In genomic region chr16:44962777-44963176, GRCm38 (mm10) we compare ENCODE assay signal across 11 mouse cellular contexts. TPM values are rescaled to one million over a fixed set of nuclear protein-coding genes. Genes with fewer than 3 reads are reported as not detected.
DNase-seq lines count a peak whose midpoint lies in the region; ATAC-seq and TF ChIP-seq lines count a peak whose summit lies in the region.
"Had no signal": no experiment of that assay in that cellular context is flagged by ENCODE, and none has a peak within 500 bp of the region (broad histone marks: within the 10 kb centered on the region; RNA-seq: fewer than 3 reads in every experiment).

No protein-coding gene starts in this region.

- peak overlapping the region; percentile 27; the same call in 1 of the 2 replicates for H3K27ac ChIP-seq in MEL (ENCODE audit: control insufficient read depth, low read depth, low read length)
- no peak overlapping the region for H3K27ac ChIP-seq in heart, embryonic 16.5 days (ENCODE audit: low read length)
- no peak overlapping the region for H3K27ac ChIP-seq in midbrain, embryonic 10.5 days (replicated peaks)
- H3K27ac ChIP-seq: hindbrain, embryonic 14.5 days had no signal

- H3K9ac ChIP-seq in MEL (ENCODE audit: control insufficient read depth, low read depth, low read length, poor library complexity, severe bottlenecking), result no peak overlapping the region
- no peak overlapping the region for H3K9ac ChIP-seq in heart, embryonic 16.5 days (ENCODE audit: low read length)
- H3K9ac ChIP-seq: hindbrain, embryonic 14.5 days had no signal

- no peaks in the 10 kb centered on the region for H3K9me3 ChIP-seq in MEL (replicated peaks; ENCODE audit: insufficient read depth, low read length)
- no peaks in the 10 kb centered on the region for H3K9me3 ChIP-seq in heart, embryonic 16.5 days (replicated peaks; ENCODE audit: control insufficient read depth, low read length)
- no peaks in the 10 kb centered on the region for H3K9me3 ChIP-seq in midbrain, embryonic 10.5 days (replicated peaks)

- no peak for TF ChIP-seq POLR2A in MEL (IDR thresholded peaks at IDR 0.05; ENCODE audit: control insufficient read depth in 1 of 2, insufficient read depth in 1 of 2, low read depth in 1 of 2, low read length in 2 of 2, poor library complexity in 1 of 2)

- peak; percentile 98 to 99 for TF ChIP-seq EP300 in MEL (IDR thresholded peaks at IDR 0.05; ENCODE audit: low read depth in 1 of 2, low read length in 2 of 2)

- H3K27me3 ChIP-seq in MEL (ENCODE audit: control insufficient read depth in 1 of 2, insufficient read depth in 2 of 2, low read length in 2 of 2), result no peaks in the 10 kb centered on the region
- H3K27me3 ChIP-seq in heart, embryonic 16.5 days (ENCODE audit: control insufficient read depth, insufficient read depth, low read length), result no peaks in the 10 kb centered on the region
- H3K27me3 ChIP-seq in midbrain, embryonic 10.5 days (ENCODE audit: low read depth, poor library complexity, severe bottlenecking), result no peaks in the 10 kb centered on the region

- no peak for TF ChIP-seq CTCF in MEL (IDR thresholded peaks at IDR 0.05 in 2 of 3, conservative IDR thresholded peaks at IDR 0.05 in 1 of 3; ENCODE audit: control insufficient read depth in 1 of 3, insufficient read depth in 1 of 3, low read depth in 2 of 3, low read length in 3 of 3, poor library complexity in 1 of 3, severe bottlenecking in 1 of 3)

- peaks cover 0 to 32% of the 10 kb centered on the region in 2 experiments; a peak in 2 of 4 replicates for H3K4me1 ChIP-seq in MEL (ENCODE audit: control insufficient read depth in 1 of 2, insufficient read depth in 2 of 2, low read length in 2 of 2)
- H3K4me1 ChIP-seq in heart, embryonic 16.5 days (ENCODE audit: control insufficient read depth, insufficient read depth, low read length), result peaks cover 5% of the 10 kb centered on the region
- no peaks in the 10 kb centered on the region for H3K4me1 ChIP-seq in midbrain, embryonic 10.5 days

- H3K36me3 ChIP-seq in MEL (ENCODE audit: control insufficient read depth in 1 of 2, insufficient read depth in 2 of 2, low read length in 2 of 2), result peaks cover 0 to 36% of the 10 kb centered on the region in 2 experiments; a peak in 2 of 4 replicates
- no peaks in the 10 kb centered on the region for H3K36me3 ChIP-seq in heart, embryonic 16.5 days (ENCODE audit: control insufficient read depth, insufficient read depth)
- no peaks in the 10 kb centered on the region for H3K36me3 ChIP-seq in midbrain, embryonic 10.5 days

- DNase-seq in kidney, adult 9 months, result peak; percentile 13
- no peak for DNase-seq in kidney, postnatal 10 days
- peak; percentile 92 for DNase-seq in MEL (ENCODE audit: low read depth, low spot score)
- no peak for DNase-seq in adrenal gland, postnatal 4 days (ENCODE audit: low spot score in 2 of 2)
- DNase-seq in gastrocnemius, adult 8-10 months (ENCODE audit: low spot score in 2 of 2), result no peak
- DNase-seq in midbrain, embryonic 10.5 days (ENCODE audit: low spot score), result no peak

- no peak overlapping the region for H3K4me2 ChIP-seq in heart, embryonic 16.5 days (ENCODE audit: low read depth, low read length)
- H3K4me2 ChIP-seq: hindbrain, embryonic 14.5 days had no signal

- TF ChIP-seq RAD21 in MEL (IDR thresholded peaks at IDR 0.05; ENCODE audit: low read depth, low read length), result no peak

- WGBS in heart, embryonic 16.5 days, result 46% methylated on average over 2 of the region's 2 CpGs
- WGBS in midbrain, embryonic 10.5 days, result 72% methylated on average over 2 of the region's 2 CpGs

- H3K4me3 ChIP-seq in MEL (ENCODE audit: control insufficient read depth in 1 of 2, insufficient read depth in 1 of 2, low read depth in 2 of 2, low read length in 2 of 2), result no peak overlapping the region
- no peak overlapping the region for H3K4me3 ChIP-seq in heart, embryonic 16.5 days (ENCODE audit: low read length)
- H3K4me3 ChIP-seq in midbrain, embryonic 10.5 days, result no peak overlapping the region

- ATAC-seq in heart, embryonic 16.5 days (replicated peaks; ENCODE audit: extremely low read depth, insufficient read depth, low FRiP score), result peak; percentile 17; the same call in 1 of the 2 replicates
- ATAC-seq in megakaryocyte progenitor cell, adult 5-6 weeks (replicated peaks; ENCODE audit: poor library complexity), result peak; percentile 93

- H3K79me2 ChIP-seq in MEL (ENCODE audit: control insufficient read depth, insufficient read depth, low read length, poor library complexity), result no peaks in the 10 kb centered on the region

TF ChIP-seq in MEL, 35 proteins besides CTCF, POLR2A, EP300 and RAD21:
- TF ChIP-seq TCF12 (IDR thresholded peaks at IDR 0.05; ENCODE audit: low read depth, low read length), result peak; percentile 99
- TF ChIP-seq MXI1 (IDR thresholded peaks at IDR 0.05; ENCODE audit: low read depth, low read length), result 0 out of 2 replicates have a peak, but pooled peaks have one; percentile 48
- TF ChIP-seq BHLHE40 (IDR thresholded peaks at IDR 0.05; ENCODE audit: borderline replicate concordance, low read depth, low read length), result no peak
- TF ChIP-seq SIN3A (IDR thresholded peaks at IDR 0.05; ENCODE audit: low read length), result peak; percentile 65
- peak; percentile 48; the same call in 1 of the 2 replicates for TF ChIP-seq HCFC1 (IDR thresholded peaks at IDR 0.05; ENCODE audit: low read depth, low read length)
- no peak for TF ChIP-seq E2F4 (IDR thresholded peaks at IDR 0.05; ENCODE audit: borderline replicate concordance, low read depth, low read length)
- peak; percentile 94 for TF ChIP-seq ETS1 (IDR thresholded peaks at IDR 0.05; ENCODE audit: low read depth, low read length)
- TF ChIP-seq MYC (IDR thresholded peaks at IDR 0.05; ENCODE audit: low read depth, low read length), result peak; percentile 48; the same call in 1 of the 2 replicates
- TF ChIP-seq SMC3 (IDR thresholded peaks at IDR 0.05; ENCODE audit: low read depth, low read length), result no peak
- no peak for TF ChIP-seq NELFE (IDR thresholded peaks at IDR 0.05; ENCODE audit: low read depth, low read length)
- peak; percentile 100 for TF ChIP-seq RCOR1 (IDR thresholded peaks at IDR 0.05; ENCODE audit: low read depth, low read length)
- peak; percentile 97 for TF ChIP-seq TAL1 (IDR thresholded peaks at IDR 0.05; ENCODE audit: low read length)
- TF ChIP-seq USF1 (IDR thresholded peaks at IDR 0.05; ENCODE audit: low read depth, low read length), result no peak
- TF ChIP-seq MAZ (IDR thresholded peaks at IDR 0.05; ENCODE audit: low read depth, low read length), result no peak
- peak; percentile 59; the same call in 1 of the 2 replicates for TF ChIP-seq MAFK (IDR thresholded peaks at IDR 0.05; ENCODE audit: borderline replicate concordance, low read depth, low read length)
- TF ChIP-seq ZC3H11A (IDR thresholded peaks at IDR 0.05; ENCODE audit: low read depth, low read length), result no peak
- TF ChIP-seq TBP (IDR thresholded peaks at IDR 0.05; ENCODE audit: low read depth, low read length), result 0 out of 2 replicates have a peak, but pooled peaks have one; percentile 51
- peak; percentile 99 for TF ChIP-seq GATA1 (IDR thresholded peaks at IDR 0.05; ENCODE audit: low read depth, low read length)
- peak; percentile 96 for TF ChIP-seq MEF2A (IDR thresholded peaks at IDR 0.05; ENCODE audit: extremely low read depth, insufficient replicate concordance, low read depth, low read length, poor library complexity, severe bottlenecking)
- TF ChIP-seq UBTF (IDR thresholded peaks at IDR 0.05; ENCODE audit: borderline replicate concordance, insufficient read depth, low read depth, low read length), result no peak

RNA-seq across cellular contexts. Expression of gene Cd200r3, which starts 19.3 kb away (rescaled TPM):
- 0.39 and 0.46 TPM in 2 replicates for total RNA-seq in MEL (2012; rRNA removed)
- polyA plus RNA-seq in MEL (2012; ENCODE audit: insufficient read depth in 1 of 2, insufficient read length in 2 of 2, low read depth in 1 of 2, low replicate concordance in 2 of 2, missing spikeins in 1 of 2), result under 1 TPM in 1 of 2 experiments, not detected in 1; 0.46 TPM
- polyA plus RNA-seq in heart, embryonic 16.5 days (2015; fragmentation: Nextera tagmentation; extraction: Ambion mirVana), result 0.34 TPM in 2 replicates
- total RNA-seq in megakaryocyte progenitor cell, adult 5-6 weeks (2015), result 0.69 and 1.2 TPM in 2 replicates
- total RNA-seq in megakaryocyte progenitor cell, adult 5-6 weeks (2017), result 0.64 and 3.9 TPM in 2 replicates
- under 1 TPM; 0.36 to 0.42 TPM for total RNA-seq in adrenal gland, postnatal 4 days (2021)
- not detected for total RNA-seq in gastrocnemius, adult 8-10 months (2022)
- polyA plus RNA-seq in midbrain, embryonic 10.5 days (2016; fragmentation: Nextera tagmentation; extraction: Ambion mirVana), result not detected in 2 replicates
- total RNA-seq: left cerebral cortex, postnatal 10 days had no signal
- polyA plus RNA-seq: brain, embryonic 14.5 days; hindbrain, embryonic 14.5 days had no signal

Comparison
In these comparisons a context has a peak if more than half of its experiments do, and no peak if none do; other contexts are left out.
1. DNase-seq: peak in kidney, adult 9 months (single experiment) and MEL (single experiment); none in kidney, postnatal 10 days (single experiment), adrenal gland, postnatal 4 days (0 of 2), gastrocnemius, adult 8-10 months (0 of 2) and midbrain, embryonic 10.5 days (single experiment).